Comparison of ENCODE assay signal across 23 mouse cellular contexts in genomic region chr17:4328810-4329209, GRCm38 (mm10).
"Had no signal": no experiment of that assay in that cellular context is flagged by ENCODE, and none has a peak within 500 bp of the region (broad histone marks: within the 10 kb centered on the region; RNA-seq: fewer than 3 reads in every experiment).

No protein-coding gene starts in this region.

- ATAC-seq: forebrain, embryonic 16.5 days; hindbrain, embryonic 16.5 days; inflammation-experienced regulatory T-cells, adult 6 months; intestine, embryonic 15.5 days; intestine, postnatal 0 days; liver, embryonic 12.5 days had no signal

- H3K4me3 ChIP-seq: gastrocnemius, adult 2 months; heart, embryonic 10.5 days; heart, embryonic 12.5 days; hindbrain, embryonic 10.5 days; hindbrain, embryonic 12.5 days; intestine, embryonic 15.5 days; limb, embryonic 13.5 days; limb, embryonic 15.5 days; liver, embryonic 12.5 days had no signal

- DNase-seq: gastrocnemius, adult 2 months; gastrocnemius, postnatal 10 days; gastrocnemius, postnatal 25 days; heart, adult 18-20 months; heart, postnatal 10 days; heart, postnatal 4 days; layer of hippocampus, adult 9-11 months; layer of hippocampus, postnatal 36 days; left cerebral cortex, postnatal 4 days had no signal

- H3K9ac ChIP-seq: heart, embryonic 12.5 days; hindbrain, embryonic 12.5 days; hindbrain, embryonic 14.5 days; intestine, embryonic 15.5 days; limb, embryonic 13.5 days; limb, embryonic 15.5 days; liver, embryonic 12.5 days; liver, embryonic 14.5 days had no signal

- H3K4me1 ChIP-seq: heart, embryonic 10.5 days; heart, embryonic 12.5 days; hindbrain, embryonic 10.5 days; hindbrain, embryonic 12.5 days; intestine, embryonic 15.5 days; limb, embryonic 13.5 days; limb, embryonic 15.5 days; liver, embryonic 12.5 days had no signal

- H3K9me3 ChIP-seq: heart, embryonic 10.5 days; heart, embryonic 12.5 days; hindbrain, embryonic 10.5 days; hindbrain, embryonic 12.5 days; intestine, embryonic 15.5 days; limb, embryonic 13.5 days; limb, embryonic 15.5 days; liver, embryonic 12.5 days had no signal

- H3K4me2 ChIP-seq: heart, embryonic 12.5 days; hindbrain, embryonic 12.5 days; hindbrain, embryonic 14.5 days; intestine, embryonic 15.5 days; limb, embryonic 13.5 days; limb, embryonic 15.5 days; liver, embryonic 12.5 days had no signal

- H3K27ac ChIP-seq: gastrocnemius, adult 2 months; heart, embryonic 10.5 days; hindbrain, embryonic 10.5 days; hindbrain, embryonic 12.5 days; hindbrain, embryonic 14.5 days; intestine, embryonic 15.5 days; limb, embryonic 13.5 days; limb, embryonic 15.5 days; liver, embryonic 12.5 days; liver, embryonic 14.5 days had no signal

- H3K27me3 ChIP-seq: heart, embryonic 12.5 days; hindbrain, embryonic 12.5 days; intestine, embryonic 15.5 days; limb, embryonic 13.5 days; limb, embryonic 15.5 days; liver, embryonic 12.5 days had no signal

- H3K36me3 ChIP-seq: heart, embryonic 10.5 days; heart, embryonic 12.5 days; hindbrain, embryonic 10.5 days; hindbrain, embryonic 12.5 days; intestine, embryonic 15.5 days; limb, embryonic 13.5 days; limb, embryonic 15.5 days; liver, embryonic 12.5 days had no signal
